Mouse (Mus musculus) hindbrain, embryonic 13.5 days (tissue): ENCODE measurements around the gene Il4i1. TPM values are rescaled to one million over a fixed set of nuclear protein-coding genes. Genes with fewer than 3 reads are reported as not detected.

Experiments
- ATAC-seq: fragments of 200-750 bp; cut with Nextera tagmentation; 2 replicates; pipeline ENCODE4 v1.8.0; 2017; ENCODE audit warnings: moderate TSS enrichment; ENCODE audit not compliant: low FRiP score
- H3K27ac ChIP-seq: fragments of 300-500 bp; sonication (generic); 2 replicates; pipeline ENCODE4 v1.5.1; 2015; ENCODE audit warnings: inconsistent platforms, mild to moderate bottlenecking, moderate library complexity
- H3K27me3 ChIP-seq: fragments of 300-500 bp; sonication (generic); 2 replicates; pipeline ENCODE4 v1.6.1; 2015; ENCODE audit warnings: mild to moderate bottlenecking, inconsistent platforms
- H3K36me3 ChIP-seq: fragments of 300-500 bp; sonication (generic); 2 replicates; pipeline ENCODE4 v1.6.1; 2015; ENCODE audit warnings: mild to moderate bottlenecking, inconsistent platforms
- H3K4me1 ChIP-seq: fragments of 300-500 bp; sonication (generic); replicated peaks from 2 replicates; pipeline ENCODE4 v1.6.1; 2015; ENCODE audit warnings: inconsistent platforms
- H3K4me2 ChIP-seq: fragments of 300-500 bp; sonication (generic); 2 replicates; pipeline ENCODE4 v1.6.1; 2015; ENCODE audit warnings: inconsistent platforms, mild to moderate bottlenecking, moderate library complexity
- H3K4me3 ChIP-seq: fragments of 300-500 bp; sonication (generic); 2 replicates; pipeline ENCODE4 v1.5.1; 2015; ENCODE audit warnings: mild to moderate bottlenecking, inconsistent platforms
- H3K9ac ChIP-seq: fragments of 300-500 bp; sonication (generic); 2 replicates; pipeline ENCODE4 v1.6.1; 2015; ENCODE audit warnings: mild to moderate bottlenecking, inconsistent platforms
- H3K9me3 ChIP-seq: fragments of 300-500 bp; sonication (generic); 2 replicates; pipeline ENCODE4 v1.6.1; 2016; ENCODE audit warnings: inconsistent platforms
- whole genome bisulfite sequencing: fragments of 180-500 bp; shearing (Covaris S2); methylation state at CpG from one replicate; pipeline ENCODE4 v1.1.7; 2015; 5-methylcytosine and 5-hydroxymethylcytosine counted together
- polyA plus RNA-seq: library from polyadenylated mRNA; unstranded; fragments of >200 nt; fragmentation: Nextera tagmentation; extraction: Ambion mirVana; gene quantifications from 2 replicates; pipeline ENCODE4 v1.2.1, GENCODE M21; 2015

Gene Il4i1
- polyA plus RNA-seq, 1 experiment from 2014 or later = 1.6 TPM

DNA sequence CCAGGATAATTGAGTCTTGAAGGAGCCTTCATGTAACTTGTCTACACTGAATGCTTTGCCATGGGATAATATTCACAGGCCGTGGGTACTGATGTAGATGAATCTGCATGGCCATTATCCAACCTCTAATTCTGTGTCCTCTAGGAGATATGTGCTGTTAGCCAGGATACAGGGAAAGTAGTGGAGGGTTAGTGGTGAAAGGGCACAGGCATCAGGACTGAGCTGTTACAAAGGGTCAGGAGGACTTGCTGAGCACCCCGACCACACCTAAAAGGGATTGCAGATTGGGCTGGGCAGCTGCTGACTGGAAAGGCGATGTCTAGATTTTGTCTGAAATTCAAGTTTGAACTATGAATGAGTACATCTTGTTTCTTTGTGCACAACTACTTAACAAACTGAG lies 4.3 kb downstream of the Il4i1 start:
- no peak for ATAC-seq
- 92% methylated on average over 3 of the region's 3 CpGs for WGBS

DNA sequence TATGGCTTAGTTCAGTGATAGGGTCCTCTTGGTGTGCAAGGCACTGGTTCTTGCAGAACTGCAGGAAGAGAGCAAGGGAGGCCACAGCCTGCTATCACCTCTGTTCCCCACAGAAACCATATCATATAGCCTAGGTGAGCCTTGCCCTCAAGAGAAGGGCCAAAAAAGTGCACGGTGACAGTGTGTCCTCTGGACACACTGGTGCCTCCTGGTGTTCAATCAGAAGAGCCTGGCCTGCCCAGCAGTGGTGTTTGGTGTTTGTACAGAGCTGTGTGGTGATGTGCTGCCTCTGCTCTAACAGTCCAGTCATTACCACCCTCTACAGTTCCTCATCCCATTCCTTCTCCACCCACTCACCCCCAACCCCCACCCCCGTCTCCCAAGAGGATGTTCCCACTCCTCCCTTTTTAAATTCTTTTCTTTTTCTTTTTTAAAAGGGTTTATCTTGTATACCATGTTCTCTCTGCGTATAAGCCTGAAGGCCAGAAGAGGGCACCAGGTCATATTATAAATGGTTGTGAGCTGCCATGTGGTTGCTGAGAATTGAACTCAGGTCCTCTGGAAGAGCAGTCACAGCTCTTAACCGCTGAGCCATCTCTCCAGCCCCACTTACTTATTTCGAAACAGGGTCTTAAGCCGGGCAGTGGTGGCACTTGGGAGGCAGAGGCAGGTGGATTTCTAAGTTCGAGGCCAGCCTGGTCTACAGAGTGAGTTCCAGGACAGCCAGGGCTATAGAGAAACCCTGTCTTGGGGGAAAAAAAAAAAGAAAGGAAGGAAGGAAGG lies 5.7 kb downstream of the Il4i1 start:
- ATAC-seq = no peak
- H3K36me3 ChIP-seq = no peaks in the 10 kb centered on the region
- H3K9ac ChIP-seq = no peak overlapping the region
- H3K27me3 ChIP-seq = no peaks in the 10 kb centered on the region
- H3K4me1 ChIP-seq = peaks cover 47% of the 10 kb centered on the region
- 85% methylated on average over 7 of the region's 7 CpGs for WGBS
- no peak overlapping the region for H3K27ac ChIP-seq
- H3K4me2 ChIP-seq = no peak overlapping the region
- no peaks in the 10 kb centered on the region for H3K9me3 ChIP-seq
- no peak overlapping the region for H3K4me3 ChIP-seq

More for the DNA sequence above, 4.3 kb downstream of the Il4i1 start:
- Histone ChIP-seq H3K4me1 (peaks cover 47% of the 10 kb centered on the region), H3K4me3 (no peak overlapping the region), H3K27me3 (no peaks in the 10 kb centered on the region), H3K27ac (no peak overlapping the region), H3K4me2 (no peak overlapping the region), H3K36me3 (no peaks in the 10 kb centered on the region), H3K9ac (no peak overlapping the region), H3K9me3 (no peaks in the 10 kb centered on the region)

GRCm38 (mm10) chr7:44823409-44823808 lies 7.2 kb downstream of the Il4i1 start:
- Histone ChIP-seq H3K36me3 (peaks cover 7% of the 10 kb centered on the region; the same call in 1 of the 2 replicates), H3K4me2 (no peak overlapping the region), H3K9ac (no peak overlapping the region; the same call in 1 of the 2 replicates), H3K27me3 (no peaks in the 10 kb centered on the region), H3K4me1 (peaks cover 32% of the 10 kb centered on the region), H3K9me3 (no peaks in the 10 kb centered on the region), H3K27ac (no peak overlapping the region), H3K4me3 (no peak overlapping the region)
- 38% methylated on average over 7 of the region's 7 CpGs for WGBS
- ATAC-seq = no peak

DNA sequence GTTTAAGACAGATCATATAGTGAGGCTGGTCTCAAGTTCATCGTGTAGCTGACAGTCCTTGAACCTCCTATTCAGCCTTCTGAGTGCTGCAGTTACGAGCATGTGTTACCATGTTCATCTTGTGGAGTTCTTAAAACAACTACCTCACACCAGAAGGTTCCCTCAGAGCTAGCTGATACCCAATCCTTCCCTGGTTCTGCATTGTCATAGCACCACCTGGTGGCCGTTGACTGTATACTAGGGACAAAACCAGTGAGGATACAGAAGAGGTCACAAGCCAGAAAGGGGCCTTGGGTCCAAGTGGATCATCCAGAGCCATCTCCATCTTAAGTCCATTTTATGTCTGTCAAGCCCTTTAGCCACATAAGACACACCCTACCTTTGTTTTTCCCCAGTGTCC lies 8.7 kb downstream of the Il4i1 start:
- H3K9ac ChIP-seq = peak overlapping the region; percentile 29; the same call in 1 of the 2 replicates
- peak; percentile 72; the same call in 1 of the 2 replicates for ATAC-seq
- no peak overlapping the region for H3K4me2 ChIP-seq
- H3K36me3 ChIP-seq = peaks cover 22% of the 10 kb centered on the region
- H3K4me1 ChIP-seq = peaks cover 17% of the 10 kb centered on the region
- no peak overlapping the region for H3K4me3 ChIP-seq
- no peaks in the 10 kb centered on the region for H3K27me3 ChIP-seq
- no peaks in the 10 kb centered on the region for H3K9me3 ChIP-seq
- 28% methylated on average over 3 of the region's 3 CpGs for WGBS
- H3K27ac ChIP-seq = no peak overlapping the region

DNA sequence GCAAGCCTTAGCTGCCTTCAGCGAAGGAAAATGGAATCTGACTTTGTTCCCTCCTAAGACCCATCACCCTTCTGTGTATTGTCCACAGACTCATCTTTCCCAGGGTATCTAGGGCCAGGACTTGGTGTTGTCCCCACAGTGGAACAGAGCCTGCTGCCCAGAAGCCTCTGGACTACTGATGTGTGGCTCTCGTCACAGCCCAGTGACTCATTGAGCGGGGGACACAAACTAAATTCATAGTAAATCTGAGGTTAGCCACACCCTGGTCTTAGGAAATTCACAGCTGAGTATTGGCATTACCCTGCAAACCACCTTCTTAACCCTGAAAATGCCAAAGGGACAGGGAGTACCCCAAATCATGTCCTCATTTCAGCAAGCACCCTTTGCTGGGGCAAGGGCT lies 10.6 kb downstream of the Il4i1 start:
- no peak overlapping the region for H3K4me2 ChIP-seq
- no peak overlapping the region for H3K4me3 ChIP-seq
- H3K9me3 ChIP-seq = no peaks in the 10 kb centered on the region
- peaks cover 41% of the 10 kb centered on the region for H3K36me3 ChIP-seq
- H3K27ac ChIP-seq = no peak overlapping the region
- H3K9ac ChIP-seq = no peak overlapping the region
- H3K4me1 ChIP-seq = peaks cover 6% of the 10 kb centered on the region; the same call in 1 of the 2 replicates
- no peak for ATAC-seq
- 91% methylated on average over 3 of the region's 3 CpGs for WGBS
- no peaks in the 10 kb centered on the region for H3K27me3 ChIP-seq

DNA sequence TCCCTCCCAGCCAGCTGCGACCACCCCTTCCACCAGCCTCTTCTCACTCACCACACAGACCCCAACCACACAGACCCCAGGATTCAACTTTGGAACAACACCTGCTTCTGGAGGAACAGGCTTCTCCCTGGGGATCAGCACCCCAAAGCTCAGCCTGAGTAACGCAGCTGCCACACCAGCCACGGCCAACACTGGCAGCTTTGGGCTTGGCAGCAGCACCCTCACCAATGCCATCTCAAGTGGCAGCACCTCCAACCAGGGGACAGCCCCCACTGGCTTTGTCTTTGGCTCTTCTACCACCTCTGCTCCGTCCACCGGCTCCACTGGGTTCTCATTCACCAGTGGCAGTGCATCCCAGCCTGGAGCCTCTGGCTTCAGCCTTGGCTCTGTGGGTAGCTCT lies 12.5 kb downstream of the Il4i1 start:
- no peak for ATAC-seq
- Histone ChIP-seq H3K4me3 (no peak overlapping the region), H3K9me3 (no peaks in the 10 kb centered on the region), H3K4me1 (0 out of 2 replicates have a peak, but pooled peaks cover 6% of the 10 kb centered on the region), H3K9ac (no peak overlapping the region), H3K4me2 (no peak overlapping the region), H3K27me3 (no peaks in the 10 kb centered on the region), H3K36me3 (peaks cover 47% of the 10 kb centered on the region), H3K27ac (no peak overlapping the region)
- WGBS = 87% methylated on average over 5 of the region's 5 CpGs

- H3K4me1 ChIP-seq = no peaks in the 10 kb centered on the region
- ATAC-seq = no peak
- peaks cover 46% of the 10 kb centered on the region for H3K36me3 ChIP-seq
- H3K9me3 ChIP-seq = no peaks in the 10 kb centered on the region
- no peak overlapping the region for H3K4me2 ChIP-seq
- H3K9ac ChIP-seq = no peak overlapping the region
- 81% methylated on average over 4 of the region's 4 CpGs for WGBS
- H3K27me3 ChIP-seq = no peaks in the 10 kb centered on the region
- H3K4me3 ChIP-seq = no peak overlapping the region
- H3K27ac ChIP-seq = no peak overlapping the region
These were observed 16.6 kb downstream of the Il4i1 start for GRCm38 (mm10) chr7:44832763-44833162.

DNA sequence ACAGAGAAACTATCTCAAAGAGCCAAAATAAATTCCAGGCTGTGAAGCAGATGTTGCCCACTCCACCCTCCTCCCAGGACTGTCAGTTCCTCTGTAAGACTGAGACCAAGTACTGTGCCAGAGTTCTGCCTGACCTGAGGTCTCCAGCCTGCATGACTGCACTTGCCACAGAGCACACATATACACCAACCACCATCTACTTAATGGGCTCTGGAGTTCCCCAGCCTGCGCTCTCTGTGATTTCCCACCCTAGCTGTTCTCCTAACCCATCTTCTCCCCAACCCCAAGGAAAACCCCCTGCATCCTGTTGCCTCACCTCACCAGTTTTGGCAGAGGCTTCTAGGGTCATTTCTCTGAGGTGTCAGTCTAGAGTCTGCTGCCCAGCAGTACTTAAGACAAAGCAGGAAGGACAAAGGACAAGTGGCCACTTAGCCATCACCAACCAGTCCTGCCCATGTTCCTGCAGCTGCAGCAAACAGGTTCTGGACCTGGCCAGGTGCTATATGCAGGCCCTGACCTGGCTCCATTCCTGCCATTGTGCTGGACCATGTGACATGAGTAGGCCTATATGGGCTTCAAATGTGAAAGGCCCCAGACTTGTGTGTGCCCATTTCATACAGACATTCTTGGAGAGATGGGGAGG lies 19.3 kb downstream of the Il4i1 start:
- no peak for ATAC-seq
- peaks cover 21% of the 10 kb centered on the region for H3K36me3 ChIP-seq
- H3K4me1 ChIP-seq = peaks cover 17% of the 10 kb centered on the region
- H3K9ac ChIP-seq = no peak overlapping the region
- H3K27ac ChIP-seq = no peak overlapping the region
- 82% methylated on average over 1 of the region's 1 CpGs for WGBS
- peaks cover 25% of the 10 kb centered on the region for H3K27me3 ChIP-seq
- no peak overlapping the region for H3K4me3 ChIP-seq
- no peaks in the 10 kb centered on the region for H3K9me3 ChIP-seq
- H3K4me2 ChIP-seq = no peak overlapping the region

DNA sequence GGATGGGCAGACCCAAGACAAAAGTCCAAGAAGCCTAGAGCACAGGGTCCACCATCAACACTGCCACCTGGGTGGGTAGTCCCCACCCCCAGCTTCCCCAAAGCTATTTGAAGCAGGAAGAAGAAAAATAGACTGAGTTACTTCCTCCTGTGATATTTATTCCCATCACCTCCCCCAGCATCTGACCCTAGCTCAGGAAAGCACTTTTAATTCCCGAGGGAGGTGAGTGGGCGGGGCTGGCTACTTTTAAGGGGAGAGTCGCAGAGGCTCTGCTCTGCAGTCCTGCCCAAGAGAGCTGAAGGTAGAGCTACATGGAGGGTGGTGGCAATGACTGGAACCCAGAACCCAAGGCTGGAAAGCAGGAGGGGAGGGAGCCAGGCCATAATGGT lies 19.8 kb downstream of the Il4i1 start:
- no peak for ATAC-seq
- peaks cover 19% of the 10 kb centered on the region for H3K4me1 ChIP-seq
- no peak overlapping the region for H3K4me3 ChIP-seq
- peaks cover 21% of the 10 kb centered on the region for H3K36me3 ChIP-seq
- H3K27me3 ChIP-seq = peaks cover 30% of the 10 kb centered on the region
- H3K27ac ChIP-seq = no peak overlapping the region
- H3K9ac ChIP-seq = no peak overlapping the region
- H3K9me3 ChIP-seq = no peaks in the 10 kb centered on the region
- no peak overlapping the region for H3K4me2 ChIP-seq
- 54% methylated on average over 3 of the region's 3 CpGs for WGBS

DNA sequence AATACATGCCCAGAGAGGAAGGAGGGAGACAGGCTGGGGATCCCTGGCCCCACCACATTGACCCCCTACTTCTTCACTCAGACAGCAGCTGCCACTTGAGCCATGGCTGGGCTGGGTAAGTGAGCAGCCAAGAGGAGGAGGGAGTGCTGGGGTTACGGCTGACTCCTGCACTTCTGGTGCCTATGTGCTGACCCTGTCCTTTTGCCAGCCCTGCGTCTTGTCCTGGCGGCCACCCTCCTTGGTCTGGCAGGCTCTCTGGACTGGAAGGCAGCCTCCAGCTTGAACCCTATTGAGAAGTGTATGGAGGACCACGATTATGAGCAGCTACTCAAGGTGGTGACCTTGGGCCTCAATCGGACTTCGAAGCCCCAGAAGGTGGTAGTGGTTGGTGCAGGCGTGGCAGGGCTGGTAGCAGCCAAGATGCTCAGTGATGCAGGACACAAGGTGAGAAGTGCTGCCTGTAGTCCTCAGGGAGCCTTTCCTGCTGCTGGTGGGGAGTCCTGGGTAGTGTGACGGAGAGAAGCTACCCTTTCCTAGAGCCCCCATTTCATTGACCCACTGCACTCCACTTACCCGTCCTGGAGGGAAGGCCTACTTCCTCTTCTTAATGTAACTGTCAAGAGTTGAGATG lies 20.4 kb downstream of the Il4i1 start:
- H3K9me3 ChIP-seq = no peaks in the 10 kb centered on the region
- peaks cover 19% of the 10 kb centered on the region for H3K4me1 ChIP-seq
- no peak overlapping the region for H3K9ac ChIP-seq
- H3K27ac ChIP-seq = no peak overlapping the region
- peaks cover 21% of the 10 kb centered on the region for H3K36me3 ChIP-seq
- no peak overlapping the region for H3K4me2 ChIP-seq
- H3K4me3 ChIP-seq = no peak overlapping the region
- peaks cover 35% of the 10 kb centered on the region for H3K27me3 ChIP-seq
- no peak for ATAC-seq
- 85% methylated on average over 9 of the region's 9 CpGs for WGBS

DNA sequence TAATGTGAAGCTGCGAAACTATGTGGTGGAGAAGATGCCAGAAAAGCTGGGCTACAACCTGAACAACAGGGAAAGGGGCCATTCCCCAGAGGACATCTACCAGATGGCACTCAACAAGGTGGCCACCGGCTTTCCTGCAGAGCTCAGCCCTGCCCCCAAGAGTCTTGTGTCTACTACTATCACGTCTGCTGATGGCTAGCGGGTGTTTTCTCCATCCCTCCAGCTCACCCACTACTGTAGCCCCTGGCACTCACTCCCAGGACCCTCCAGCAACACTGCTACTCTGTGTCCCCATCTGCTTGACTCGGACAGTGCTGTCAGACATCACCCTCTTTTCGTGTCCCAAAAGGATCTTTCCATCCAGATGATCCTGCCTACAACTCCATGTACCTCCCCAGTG lies 21.9 kb downstream of the Il4i1 start:
- peaks cover 28% of the 10 kb centered on the region for H3K36me3 ChIP-seq
- no peak overlapping the region for H3K27ac ChIP-seq
- peaks cover 46% of the 10 kb centered on the region for H3K27me3 ChIP-seq
- no peak overlapping the region for H3K4me3 ChIP-seq
- WGBS = 85% methylated on average over 6 of the region's 6 CpGs
- ATAC-seq = no peak
- H3K9me3 ChIP-seq = no peaks in the 10 kb centered on the region
- peaks cover 19% of the 10 kb centered on the region for H3K4me1 ChIP-seq
- H3K4me2 ChIP-seq = no peak overlapping the region
- H3K9ac ChIP-seq = no peak overlapping the region

- H3K27me3 ChIP-seq = peaks cover 46% of the 10 kb centered on the region
- peak overlapping the region; percentile 59 for H3K4me2 ChIP-seq
- H3K27ac ChIP-seq = no peak overlapping the region
- no peak for ATAC-seq
- H3K9ac ChIP-seq = peak overlapping the region; percentile 69
- peaks cover 19% of the 10 kb centered on the region for H3K4me1 ChIP-seq
- H3K9me3 ChIP-seq = no peaks in the 10 kb centered on the region
- WGBS = 36% methylated on average over 11 of the region's 11 CpGs
- peaks cover 39% of the 10 kb centered on the region for H3K36me3 ChIP-seq
- H3K4me3 ChIP-seq = peak overlapping the region; percentile 36
These were observed 22.9 kb downstream of the Il4i1 start for GRCm38 (mm10) chr7:44839171-44839490.
